Mouse (Mus musculus) liver, adult 2 months (tissue): ENCODE data around the gene H2-M10.6.

Source experiments
- CTCF ChIP-seq: fragments of 200-500 bp; IDR thresholded peaks from 2 replicates; pipeline ENCODE4 v1.5.1; 2011; ENCODE audit warnings: low read depth, low read length, control low read depth
- POLR2A ChIP-seq: fragments of 200-500 bp; IDR thresholded peaks from 2 replicates; pipeline ENCODE4 v1.6.1; 2011; ENCODE audit warnings: low read length, control low read depth; ENCODE audit not compliant: insufficient read depth; ENCODE audit errors: extremely low read depth

DNA sequence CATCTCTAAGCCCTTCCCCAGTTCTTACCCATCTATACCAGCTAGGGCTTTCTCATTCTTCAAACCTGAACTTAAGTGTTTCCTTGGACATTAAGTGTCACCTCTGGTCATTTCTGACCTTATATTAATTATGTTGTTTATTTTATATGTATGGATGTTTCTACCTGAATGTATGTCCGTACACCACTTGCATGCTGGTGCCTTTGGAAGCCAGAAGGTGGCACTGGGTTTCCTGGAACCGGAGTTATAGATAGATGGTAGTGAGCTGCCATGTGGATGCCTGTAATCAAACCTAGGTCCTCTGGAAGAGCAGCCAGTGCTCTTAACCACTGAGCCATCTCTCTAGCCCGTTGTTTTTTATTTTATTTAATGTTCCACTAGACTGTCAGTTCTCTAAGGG is 43.5 kb downstream of the H2-M10.6 start:
- TF ChIP-seq CTCF: no peak
- TF ChIP-seq POLR2A: no peak
